Mouse (Mus musculus) cortical plate, adult 2 months (tissue): Measurements from ENCODE around the gene Asz1.

Experiments
- CTCF ChIP-seq: fragments of 200-500 bp; IDR thresholded peaks from 2 replicates; pipeline ENCODE4 v1.5.1; 2011; ENCODE audit warnings: mild to moderate bottlenecking, control low read depth, low read length; ENCODE audit not compliant: insufficient read depth; ENCODE audit errors: extremely low read depth
- POLR2A ChIP-seq: fragments of 200-500 bp; IDR thresholded peaks from 2 replicates; pipeline ENCODE4 v1.6.1; 2011; ENCODE audit warnings: mild to moderate bottlenecking, low read length, control low read depth; ENCODE audit not compliant: insufficient read depth; ENCODE audit errors: extremely low read depth

DNA sequence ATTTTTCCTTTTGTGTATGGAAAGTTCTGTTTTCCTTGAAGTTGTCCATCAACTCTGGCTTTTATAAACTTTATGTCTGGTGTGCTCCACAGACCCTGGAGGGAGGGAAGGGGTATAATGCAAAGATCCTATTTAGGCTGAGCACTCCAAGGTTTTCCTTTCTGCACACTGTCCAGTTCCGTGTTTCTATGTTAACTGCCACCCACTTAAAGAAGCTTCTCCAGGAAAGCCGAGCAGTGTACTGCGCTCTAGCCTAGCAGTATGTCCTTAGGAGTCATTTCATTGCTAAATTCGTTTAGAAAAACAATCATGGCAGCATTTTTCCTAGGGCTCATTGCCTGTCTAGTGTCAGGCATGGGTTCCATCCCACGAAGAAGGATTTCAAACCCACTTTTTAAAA lies 65.7 kb downstream of the Asz1 start:
- TF ChIP-seq CTCF = no peak
- TF ChIP-seq POLR2A = no peak
